Mouse (Mus musculus): ENCODE data around the gene Uck1.
"Not testable (repeated sequence)": the region's sequence is repeated elsewhere in the genome, so short reads cannot be mapped to it uniquely, and the experiment has no call there.

Uck1 gene

GRCm38 (mm10) chr2:32259657-32260417 is at the start of gene Uck1:
Gene Uck1 (minus strand): TSS chr2:32260159.
- peak; percentile 93 for DNase-seq (ENCODE audit: low spot score)

GRCm38 (mm10) chr2:32308870-32309568 is 49.1 kb upstream of the Uck1 start:
- no peak for DNase-seq (ENCODE audit: low spot score)

- peak; percentile 53 for DNase-seq (ENCODE audit: low spot score)
Observed at GRCm38 (mm10) chr2:32307941-32308760, 48.2 kb upstream of the Uck1 start.

- no peak for DNase-seq (ENCODE audit: low spot score)
Observed at GRCm38 (mm10) chr2:32307247-32307798, 47.4 kb upstream of the Uck1 start.

- DNase-seq (ENCODE audit: low spot score), result no peak
Observed at GRCm38 (mm10) chr2:32306176-32306575, 46.2 kb upstream of the Uck1 start.

GRCm38 (mm10) chr2:32305668-32306067 is 45.7 kb upstream of the Uck1 start:
- DNase-seq (ENCODE audit: low spot score), result no peak

- DNase-seq (ENCODE audit: low spot score), result no peak
Observed at GRCm38 (mm10) chr2:32304145-32304832, 44.3 kb upstream of the Uck1 start.

- no peak for DNase-seq (ENCODE audit: low spot score)
Observed at GRCm38 (mm10) chr2:32302952-32303351, 43.0 kb upstream of the Uck1 start.

GRCm38 (mm10) chr2:32299469-32299868 is 39.5 kb upstream of the Uck1 start:
- DNase-seq (ENCODE audit: low spot score), result no peak

GRCm38 (mm10) chr2:32295842-32296241 is 35.9 kb upstream of the Uck1 start:
- not testable (repeated sequence) for DNase-seq (ENCODE audit: low spot score)

- DNase-seq (ENCODE audit: low spot score), result no peak
Observed at GRCm38 (mm10) chr2:32295285-32295684, 35.3 kb upstream of the Uck1 start.

GRCm38 (mm10) chr2:32294348-32294747 is 34.4 kb upstream of the Uck1 start:
- no peak for DNase-seq (ENCODE audit: low spot score)

- DNase-seq (ENCODE audit: low spot score), result peak; percentile 62
Observed at GRCm38 (mm10) chr2:32289578-32289977, 29.6 kb upstream of the Uck1 start.

- peak; percentile 50 for DNase-seq (ENCODE audit: low spot score)
Observed at GRCm38 (mm10) chr2:32288371-32288931, 28.5 kb upstream of the Uck1 start.

GRCm38 (mm10) chr2:32287923-32288367 is 28.0 kb upstream of the Uck1 start, which contains the start of gene Swi5:
Gene Swi5 (minus strand): TSS chr2:32288075.
- peak; percentile 98 for DNase-seq (ENCODE audit: low spot score)

- DNase-seq (ENCODE audit: low spot score), result no peak
Observed at GRCm38 (mm10) chr2:32287334-32287840, 27.4 kb upstream of the Uck1 start, which contains the start of gene Golga2. Gene Golga2 (plus strand): TSS chr2:32287384.

GRCm38 (mm10) chr2:32283986-32284385 is 24.0 kb upstream of the Uck1 start:
- DNase-seq (ENCODE audit: low spot score), result no peak

- peak; percentile 74 for DNase-seq (ENCODE audit: low spot score)
Observed at GRCm38 (mm10) chr2:32282727-32283126, 22.8 kb upstream of the Uck1 start.

- DNase-seq (ENCODE audit: low spot score), result no peak
Observed at GRCm38 (mm10) chr2:32282289-32282688, 22.3 kb upstream of the Uck1 start.

GRCm38 (mm10) chr2:32275823-32276222 is 15.9 kb upstream of the Uck1 start:
- no peak for DNase-seq (ENCODE audit: low spot score)

GRCm38 (mm10) chr2:32260635-32261034 is 676 bp upstream of the Uck1 start:
- no peak for DNase-seq (ENCODE audit: low spot score)

Measured in lung, postnatal 25 days (tissue).